Mouse (Mus musculus) 3134 (cell line): ENCODE measurements around the gene Ypel1.

Experiments
- DNase-seq: peaks from one replicate; pipeline ENCODE4 v3.0.0-alpha.2; 2011; ENCODE audit warnings: low spot score; ENCODE audit not compliant: insufficient read length; ENCODE audit errors: extremely low read depth

The Ypel1 gene

GRCm38 (mm10) chr16:17086241-17086640, 16.7 kb downstream of the Ypel1 start:
- DNase-seq, result no peak

GRCm38 (mm10) chr16:17086669-17087193, 17.2 kb downstream of the Ypel1 start:
- DNase-seq, result no peak

GRCm38 (mm10) chr16:17088346-17088745, 18.9 kb downstream of the Ypel1 start:
- DNase-seq, result no peak

GRCm38 (mm10) chr16:17096938-17097337, 27.4 kb downstream of the Ypel1 start:
- no peak for DNase-seq

GRCm38 (mm10) chr16:17102630-17103220, 33.2 kb downstream of the Ypel1 start:
- no peak for DNase-seq

GRCm38 (mm10) chr16:17104600-17104999, 35.1 kb downstream of the Ypel1 start:
- DNase-seq, result no peak

GRCm38 (mm10) chr16:17110771-17111743, 41.6 kb downstream of the Ypel1 start, which contains the start of gene Ppil2:
TSS of gene Ppil2 (minus strand) at chr16:17111257.
- peak; percentile 82 for DNase-seq

- DNase-seq, result no peak
Observed at GRCm38 (mm10) chr16:17117309-17117799, 47.9 kb downstream of the Ypel1 start.

- no peak for DNase-seq
Observed at GRCm38 (mm10) chr16:17121569-17121968, 52.1 kb downstream of the Ypel1 start.

GRCm38 (mm10) chr16:17124119-17124870, 54.8 kb downstream of the Ypel1 start:
- no peak for DNase-seq

GRCm38 (mm10) chr16:17124871-17125520, 55.5 kb downstream of the Ypel1 start, which contains the start of gene 2610318N02Rik:
TSS of gene 2610318N02Rik (minus strand) at chr16:17125167.
- DNase-seq, result no peak

- no peak for DNase-seq
Observed at GRCm38 (mm10) chr16:17127292-17127691, 57.8 kb downstream of the Ypel1 start.

- DNase-seq, result peak; percentile 70
Observed at GRCm38 (mm10) chr16:17131191-17132088, 61.9 kb downstream of the Ypel1 start.

GRCm38 (mm10) chr16:17132089-17132905, 62.8 kb downstream of the Ypel1 start, which contains the start of gene Sdf2l1:
TSS of gene Sdf2l1 (minus strand) at chr16:17132383.
- peak; percentile 99 for DNase-seq

- no peak for DNase-seq
Observed at GRCm38 (mm10) chr16:17132906-17133200, 63.4 kb downstream of the Ypel1 start.
